Mouse (Mus musculus) retina, adult 2 months (tissue): Measurements from ENCODE around the gene Ccdc78.

Experiments used
- DNase-seq: peaks from one replicate; pipeline ENCODE4 v3.0.0-alpha.2; 2012; ENCODE audit warnings: low read depth, low spot score

Ccdc78 gene

GRCm38 (mm10) chr17:25810890-25811289, 24.5 kb downstream of the Ccdc78 start:
- no peak for DNase-seq

GRCm38 (mm10) chr17:25813471-25813870, 27.1 kb downstream of the Ccdc78 start:
- DNase-seq, result no peak

GRCm38 (mm10) chr17:25817662-25818061, 31.3 kb downstream of the Ccdc78 start:
- no peak for DNase-seq

GRCm38 (mm10) chr17:25818851-25819780, 32.7 kb downstream of the Ccdc78 start:
- DNase-seq, result no peak

- DNase-seq, result peak; percentile 83
Measured at GRCm38 (mm10) chr17:25823452-25823851, 37.1 kb downstream of the Ccdc78 start, which contains the start of gene Wdr24. TSS of gene Wdr24 (plus strand) at chr17:25823627.

- no peak for DNase-seq
Measured at GRCm38 (mm10) chr17:25824362-25825142, 38.2 kb downstream of the Ccdc78 start.

GRCm38 (mm10) chr17:25825311-25825710, 38.9 kb downstream of the Ccdc78 start:
- DNase-seq, result no peak

GRCm38 (mm10) chr17:25825984-25826570, 39.7 kb downstream of the Ccdc78 start:
- no peak for DNase-seq

- no peak for DNase-seq
Measured at GRCm38 (mm10) chr17:25827011-25827410, 40.6 kb downstream of the Ccdc78 start.

GRCm38 (mm10) chr17:25827546-25828222, 41.3 kb downstream of the Ccdc78 start:
- DNase-seq, result no peak

GRCm38 (mm10) chr17:25828223-25828594, 41.8 kb downstream of the Ccdc78 start:
- no peak for DNase-seq

GRCm38 (mm10) chr17:25828712-25829557, 42.6 kb downstream of the Ccdc78 start, which contains the start of gene Jmjd8:
TSS of gene Jmjd8 (plus strand) at chr17:25828867.
- peak; percentile 68 for DNase-seq

GRCm38 (mm10) chr17:25829558-25830017, 43.2 kb downstream of the Ccdc78 start:
- no peak for DNase-seq

GRCm38 (mm10) chr17:25830200-25830753, 43.9 kb downstream of the Ccdc78 start:
- DNase-seq, result no peak

- no peak for DNase-seq
Measured at GRCm38 (mm10) chr17:25830806-25831431, 44.5 kb downstream of the Ccdc78 start.

- DNase-seq, result no peak
Measured at GRCm38 (mm10) chr17:25831451-25832281, 45.3 kb downstream of the Ccdc78 start.

GRCm38 (mm10) chr17:25832436-25833290, 46.3 kb downstream of the Ccdc78 start:
- DNase-seq, result peak; percentile 97

- no peak for DNase-seq
Measured at GRCm38 (mm10) chr17:25833291-25833663, 46.9 kb downstream of the Ccdc78 start, which contains the start of gene Stub1. TSS of gene Stub1 (minus strand) at chr17:25833404.
